Mouse (Mus musculus) MEL (cell line): Measurements from ENCODE around the gene Taldo1. TPM values are rescaled to one million over a fixed set of nuclear protein-coding genes. Genes with fewer than 3 reads are reported as not detected.
A peak's percentile ranks its signal among the peaks of the same experiment; 100 is the strongest.

Experiments
- DNase-seq: peaks from one replicate; pipeline ENCODE4 v3.0.0; 2011; ENCODE audit warnings: low read depth, low spot score
- H3K27ac ChIP-seq: 2 replicates; pipeline ENCODE4 v1.5.1; 2012; ENCODE audit warnings: low read depth, mild to moderate bottlenecking, control low read depth, low read length, moderate library complexity; ENCODE audit not compliant: control insufficient read depth
- H3K27me3 ChIP-seq, 2 experiments: fragments of 150-350 bp in 1 of 2; sonication (generic) in 1 of 2; 2 replicates each; pipeline ENCODE4 v1.6.1; 2012; ENCODE audit warnings: low read length in 2 of 2, mild to moderate bottlenecking in 2 of 2, improper control_type of control experiment in 1 of 2, moderate library complexity in 1 of 2; ENCODE audit not compliant: insufficient read depth in 2 of 2, control insufficient read depth in 1 of 2
- H3K36me3 ChIP-seq, 2 experiments: 2 replicates each; pipeline ENCODE4 v1.6.1; 2012 to 2014; ENCODE audit warnings: low read length in 2 of 2, improper control_type of control experiment in 1 of 2, inconsistent platforms in 1 of 2, mild to moderate bottlenecking in 1 of 2; ENCODE audit not compliant: insufficient read depth in 2 of 2, control insufficient read depth in 1 of 2
- H3K4me1 ChIP-seq, 2 experiments: fragments of 150-350 bp in 1 of 2; sonication (generic) in 1 of 2; 2 replicates each; pipeline ENCODE4 v1.6.1; 2012; ENCODE audit warnings: low read length in 2 of 2, improper control_type of control experiment in 1 of 2, mild to moderate bottlenecking in 1 of 2; ENCODE audit not compliant: insufficient read depth in 2 of 2, control insufficient read depth in 1 of 2
- H3K4me3 ChIP-seq, 2 experiments: fragments of 150-350 bp in 1 of 2; sonication (generic) in 1 of 2; 2 replicates each; pipeline ENCODE4 v1.5.1; 2012; ENCODE audit warnings: low read depth in 2 of 2, low read length in 2 of 2, mild to moderate bottlenecking in 2 of 2, moderate library complexity in 2 of 2, control low read depth in 1 of 2, improper control_type of control experiment in 1 of 2; ENCODE audit not compliant: control insufficient read depth in 1 of 2, insufficient read depth in 1 of 2
- H3K79me2 ChIP-seq: 2 replicates; pipeline ENCODE4 v1.6.1; 2012; ENCODE audit warnings: mild to moderate bottlenecking, low read length, moderate library complexity; ENCODE audit not compliant: control insufficient read depth, poor library complexity, insufficient read depth
- H3K9ac ChIP-seq: 2 replicates; pipeline ENCODE4 v1.6.1; 2012; ENCODE audit warnings: low read depth, mild to moderate bottlenecking, control low read depth, low read length, moderate library complexity; ENCODE audit not compliant: control insufficient read depth, poor library complexity, severe bottlenecking
- H3K9me3 ChIP-seq: fragments of 150-350 bp; sonication (generic); replicated peaks from 2 replicates; pipeline ENCODE4 v1.6.1; 2012; ENCODE audit warnings: mild to moderate bottlenecking, low read length, improper control_type of control experiment, moderate library complexity; ENCODE audit not compliant: insufficient read depth
- CHD1 ChIP-seq: IDR thresholded peaks from 2 replicates; pipeline ENCODE4 v1.6.1; 2012; ENCODE audit warnings: low read depth, mild to moderate bottlenecking, inconsistent platforms, low read length, improper control_type of control experiment
- CHD2 ChIP-seq: IDR thresholded peaks from 2 replicates; pipeline ENCODE4 v1.6.1; 2011; ENCODE audit warnings: low read length, improper control_type of control experiment
- E2F4 ChIP-seq: IDR thresholded peaks from 2 replicates; pipeline ENCODE4 v1.6.1; 2011; ENCODE audit warnings: low read depth, low read length, improper control_type of control experiment, borderline replicate concordance
- ELF1 ChIP-seq: IDR thresholded peaks from 2 replicates; pipeline ENCODE4 v1.6.1; 2014; ENCODE audit warnings: low read depth, mild to moderate bottlenecking, inconsistent platforms, low read length, improper control_type of control experiment, moderate library complexity
- ETS1 ChIP-seq: IDR thresholded peaks from 2 replicates; pipeline ENCODE4 v1.6.1; 2012; ENCODE audit warnings: low read depth, mild to moderate bottlenecking, inconsistent platforms, low read length, improper control_type of control experiment, moderate library complexity
- GATA1 ChIP-seq: IDR thresholded peaks from 2 replicates; pipeline ENCODE4 v1.6.1; 2011; ENCODE audit warnings: low read depth, low read length, improper control_type of control experiment
- HCFC1 ChIP-seq: IDR thresholded peaks from 2 replicates; pipeline ENCODE4 v1.6.1; 2012; ENCODE audit warnings: low read depth, mild to moderate bottlenecking, inconsistent platforms, low read length, improper control_type of control experiment, moderate library complexity
- JUND ChIP-seq: IDR thresholded peaks from 2 replicates; pipeline ENCODE4 v1.6.1; 2011; ENCODE audit warnings: low read depth, mild to moderate bottlenecking, improper control_type of control experiment, low read length
- KAT2A ChIP-seq: conservative IDR thresholded peaks from 2 replicates; pipeline ENCODE4 v1.6.1; 2012; ENCODE audit warnings: low read depth, low read length, improper control_type of control experiment, inconsistent platforms
- MAFK ChIP-seq: IDR thresholded peaks from 2 replicates; pipeline ENCODE4 v1.6.1; 2011; ENCODE audit warnings: low read depth, mild to moderate bottlenecking, low read length, improper control_type of control experiment, borderline replicate concordance
- MAX ChIP-seq: IDR thresholded peaks from 2 replicates; pipeline ENCODE4 v1.6.1; 2011; ENCODE audit warnings: low read length, improper control_type of control experiment
- MAZ ChIP-seq: IDR thresholded peaks from 2 replicates; pipeline ENCODE4 v1.6.1; 2012; ENCODE audit warnings: low read depth, mild to moderate bottlenecking, inconsistent platforms, low read length, improper control_type of control experiment
- MEF2A ChIP-seq: IDR thresholded peaks from 2 replicates; pipeline ENCODE4 v1.6.1; 2014; ENCODE audit warnings: low read depth, mild to moderate bottlenecking, inconsistent platforms, low read length, improper control_type of control experiment; ENCODE audit not compliant: poor library complexity, insufficient replicate concordance, severe bottlenecking; ENCODE audit errors: extremely low read depth
- MXI1 ChIP-seq: IDR thresholded peaks from 2 replicates; pipeline ENCODE4 v1.6.1; 2011; ENCODE audit warnings: mild to moderate bottlenecking, low read depth, low read length, improper control_type of control experiment
- MYB ChIP-seq: IDR thresholded peaks from 2 replicates; pipeline ENCODE4 v1.6.1; 2011; ENCODE audit warnings: mild to moderate bottlenecking, low read depth, low read length, improper control_type of control experiment
- NRF1 ChIP-seq: IDR thresholded peaks from 2 replicates; pipeline ENCODE4 v1.6.1; 2014; ENCODE audit warnings: low read depth, mild to moderate bottlenecking, inconsistent platforms, low read length, improper control_type of control experiment, moderate library complexity; ENCODE audit not compliant: poor library complexity, insufficient read depth, severe bottlenecking
- POLR2A ChIP-seq, 2 experiments: IDR thresholded peaks; 2 replicates each; pipeline ENCODE4 v1.6.1; 2011 to 2012; ENCODE audit warnings: low read length in 2 of 2, mild to moderate bottlenecking in 2 of 2, control low read depth in 1 of 2, improper control_type of control experiment in 1 of 2, low read depth in 1 of 2, moderate library complexity in 1 of 2; ENCODE audit not compliant: control insufficient read depth in 1 of 2, insufficient read depth in 1 of 2, poor library complexity in 1 of 2
- POLR2AphosphoS2 ChIP-seq: IDR thresholded peaks from 2 replicates; pipeline ENCODE4 v1.6.1; 2011; ENCODE audit warnings: low read length, improper control_type of control experiment
- POLR2AphosphoS5 ChIP-seq: IDR thresholded peaks from 2 replicates; pipeline ENCODE4 v1.6.1; 2012; ENCODE audit warnings: low read depth, borderline replicate concordance, mild to moderate bottlenecking, inconsistent platforms, low read length, moderate library complexity, mixed read lengths
- RCOR1 ChIP-seq: IDR thresholded peaks from 2 replicates; pipeline ENCODE4 v1.6.1; 2012; ENCODE audit warnings: low read depth, mild to moderate bottlenecking, inconsistent platforms, low read length, improper control_type of control experiment
- SIN3A ChIP-seq: IDR thresholded peaks from 2 replicates; pipeline ENCODE4 v1.6.1; 2012; ENCODE audit warnings: low read length, improper control_type of control experiment, inconsistent platforms
- SMC3 ChIP-seq: IDR thresholded peaks from 2 replicates; pipeline ENCODE4 v1.6.1; 2011; ENCODE audit warnings: low read depth, low read length, improper control_type of control experiment
- TAL1 ChIP-seq: IDR thresholded peaks from 2 replicates; pipeline ENCODE4 v1.6.1; 2012; ENCODE audit warnings: mild to moderate bottlenecking, inconsistent platforms, low read length, moderate library complexity, mixed read lengths
- TBP ChIP-seq: IDR thresholded peaks from 2 replicates; pipeline ENCODE4 v1.8.0; 2011; ENCODE audit warnings: low read depth, low read length, improper control_type of control experiment
- TCF12 ChIP-seq: IDR thresholded peaks from 2 replicates; pipeline ENCODE4 v1.6.1; 2014; ENCODE audit warnings: low read depth, mild to moderate bottlenecking, inconsistent platforms, low read length, improper control_type of control experiment, moderate library complexity
- UBTF ChIP-seq: IDR thresholded peaks from 2 replicates; pipeline ENCODE4 v1.6.1; 2012; ENCODE audit warnings: low read depth, mild to moderate bottlenecking, inconsistent platforms, low read length, improper control_type of control experiment, moderate library complexity, borderline replicate concordance; ENCODE audit not compliant: insufficient read depth
- USF1 ChIP-seq: IDR thresholded peaks from 2 replicates; pipeline ENCODE4 v1.6.1; 2014; ENCODE audit warnings: low read depth, mild to moderate bottlenecking, inconsistent platforms, low read length, improper control_type of control experiment, moderate library complexity
- USF2 ChIP-seq, 2 experiments: IDR thresholded peaks; 2 replicates each; pipeline ENCODE4 v1.6.1; 2011 to 2012; ENCODE audit warnings: improper control_type of control experiment in 2 of 2, low read length in 2 of 2, borderline replicate concordance in 1 of 2, inconsistent platforms in 1 of 2, low read depth in 1 of 2, mild to moderate bottlenecking in 1 of 2; ENCODE audit not compliant: insufficient read depth in 1 of 2
- ZC3H11A ChIP-seq: IDR thresholded peaks from 2 replicates; pipeline ENCODE4 v1.6.1; 2012; ENCODE audit warnings: low read depth, mild to moderate bottlenecking, inconsistent platforms, low read length, improper control_type of control experiment
- ZMIZ1 ChIP-seq: IDR thresholded peaks from 2 replicates; pipeline ENCODE4 v1.6.1; 2012; ENCODE audit warnings: low read depth, mild to moderate bottlenecking, inconsistent platforms, low read length, improper control_type of control experiment, moderate library complexity
- ZNF384 ChIP-seq: IDR thresholded peaks from 2 replicates; pipeline ENCODE4 v1.6.1; 2012; ENCODE audit warnings: low read depth, mild to moderate bottlenecking, inconsistent platforms, low read length, improper control_type of control experiment
- polyA plus RNA-seq, 2 experiments: library from polyadenylated mRNA; stranded (reverse) in 1 of 2; unstranded in 1 of 2; fragments of >175 nt in 1 of 2; fragments of >200 nt in 1 of 2; gene quantifications; 2 replicates each; pipeline versions ENCODE4 v1.2.1 to v1.2.4; 2012; ENCODE audit warnings: low replicate concordance in 2 of 2, low read depth in 1 of 2; ENCODE audit not compliant: insufficient read length in 2 of 2, insufficient read depth in 1 of 2, missing spikeins in 1 of 2
- total RNA-seq: library from RNA; depleted of rRNA; stranded (reverse); fragments of 300-350 nt; gene quantifications from 2 replicates; pipeline ENCODE4 v1.2.3, GENCODE M21; 2012

Gene Taldo1
- total and polyA plus RNA-seq, 3 experiments, result 298 to 415 TPM; not detected in 1

GRCm38 (mm10) chr7:141367358-141367757, 24.6 kb upstream of the Taldo1 start:
- no peaks in the 10 kb centered on the region for H3K9me3 ChIP-seq
- no peak overlapping the region for H3K9ac ChIP-seq
- no peaks in the 10 kb centered on the region for H3K27me3 ChIP-seq
- H3K79me2 ChIP-seq, result no peaks in the 10 kb centered on the region
- H3K4me1 ChIP-seq, result peaks cover 19 to 35% of the 10 kb centered on the region in 2 experiments
- TF ChIP-seq JUND (no peak), MAX (no peak)
- no peak overlapping the region for H3K4me3 ChIP-seq
- no peak overlapping the region for H3K27ac ChIP-seq
- H3K36me3 ChIP-seq, result peaks cover 0 to 31% of the 10 kb centered on the region in 2 experiments; a peak in 2 of 4 replicates
- peak; percentile 24 for DNase-seq

- H3K27ac ChIP-seq, result 0 out of 2 replicates have a peak overlapping the region, but pooled peaks have one; percentile 20
- TF ChIP-seq TAL1 (no peak), POLR2AphosphoS5 (no peak), ELF1 (peak; percentile 54), ZNF384 (no peak), TCF12 (no peak), HCFC1 (no peak), POLR2A (IDR thresholded peaks at IDR 0.05; ENCODE audit: control insufficient read depth in 1 of 2, insufficient read depth in 1 of 2, low read depth in 1 of 2, low read length in 2 of 2, poor library complexity in 1 of 2) (no peak), CHD1 (0 out of 2 replicates have a peak, but pooled peaks have one; percentile 43), NRF1 (no peak), USF2 (IDR thresholded peaks at IDR 0.05; ENCODE audit: borderline replicate concordance in 1 of 2, insufficient read depth in 1 of 2, low read depth in 1 of 2, low read length in 2 of 2) (no peak), RCOR1 (0 out of 2 replicates have a peak, but pooled peaks have one; percentile 36), E2F4 (no peak), POLR2AphosphoS2 (no peak), KAT2A (no peak), MXI1 (no peak), UBTF (no peak), CHD2 (no peak), USF1 (no peak; the same call in 1 of the 2 replicates), MAX (peak; percentile 35; the same call in 1 of the 2 replicates), MAFK (no peak), ZMIZ1 (no peak), MYB (no peak), MAZ (no peak), GATA1 (no peak), JUND (no peak), ETS1 (0 out of 2 replicates have a peak, but pooled peaks have one; percentile 34), SMC3 (no peak), ZC3H11A (no peak), TBP (no peak), SIN3A (peak; percentile 45; the same call in 1 of the 2 replicates), MEF2A (no peak)
Measured at GRCm38 (mm10) chr7:141369918-141370317, 22.1 kb upstream of the Taldo1 start.

More at GRCm38 (mm10) chr7:141369918-141370317, 22.1 kb upstream of the Taldo1 start:
- DNase-seq, result peak; percentile 62
- peaks cover 0 to 20% of the 10 kb centered on the region in 2 experiments; a peak in 2 of 4 replicates for H3K36me3 ChIP-seq
- H3K9me3 ChIP-seq, result no peaks in the 10 kb centered on the region
- H3K4me3 ChIP-seq, result peak overlapping the region in 1 of 2 experiments; percentile 11; a peak in 1 of 4 replicates
- H3K4me1 ChIP-seq, result peaks cover 11 to 24% of the 10 kb centered on the region in 2 experiments
- no peaks in the 10 kb centered on the region for H3K27me3 ChIP-seq
- no peak overlapping the region for H3K9ac ChIP-seq
- no peaks in the 10 kb centered on the region for H3K79me2 ChIP-seq
